Mouse (Mus musculus) small intestine, adult 2 months (tissue): ENCODE results near the gene Ublcp1. TPM values are rescaled to one million over a fixed set of nuclear protein-coding genes. Genes with fewer than 3 reads are reported as not detected.

ENCODE experiments used
- H3K27ac ChIP-seq: fragments of 200-500 bp; 2 replicates; pipeline ENCODE4 v1.5.1; 2012; ENCODE audit warnings: low read depth, low read length, control low read depth, inconsistent platforms; ENCODE audit not compliant: insufficient read depth
- H3K27me3 ChIP-seq: fragments of 200-500 bp; 2 replicates; pipeline ENCODE4 v1.6.1; 2012; ENCODE audit warnings: mild to moderate bottlenecking, moderate library complexity, low read length, inconsistent platforms; ENCODE audit not compliant: control insufficient read depth, insufficient read depth
- H3K36me3 ChIP-seq: fragments of 200-500 bp; 2 replicates; pipeline ENCODE4 v1.6.1; 2012; ENCODE audit warnings: mild to moderate bottlenecking, low read length, control low read depth, inconsistent platforms; ENCODE audit not compliant: control insufficient read depth, insufficient read depth
- H3K4me1 ChIP-seq: fragments of 200-500 bp; 2 replicates; pipeline ENCODE4 v1.6.1; 2012; ENCODE audit warnings: low read length, inconsistent platforms, mixed read lengths; ENCODE audit not compliant: control insufficient read depth, insufficient read depth, insufficient read length
- H3K4me3 ChIP-seq: fragments of 200-500 bp; 2 replicates; pipeline ENCODE4 v1.5.1; 2012; ENCODE audit warnings: low read depth, mild to moderate bottlenecking, control low read depth, inconsistent platforms, low read length, moderate library complexity
- CTCF ChIP-seq: fragments of 200-500 bp; IDR thresholded peaks from 2 replicates; pipeline ENCODE4 v1.5.1; 2012; ENCODE audit warnings: low read depth, mild to moderate bottlenecking, control low read depth, inconsistent platforms, low read length, moderate library complexity, mixed read lengths; ENCODE audit not compliant: insufficient replicate concordance, insufficient read length; ENCODE audit errors: extremely low read depth
- POLR2A ChIP-seq: fragments of 200-500 bp; IDR thresholded peaks from 2 replicates; pipeline ENCODE4 v1.6.1; 2012; ENCODE audit warnings: low read depth, mild to moderate bottlenecking, control low read depth, inconsistent platforms, low read length, moderate library complexity
- WGBS: fragments of 180-500 bp; shearing (Covaris S2); methylation state at CpG from one replicate; pipeline ENCODE4 v1.1.7; 2018; 5-methylcytosine and 5-hydroxymethylcytosine counted together
- polyA plus RNA-seq: library from polyadenylated mRNA; depleted of rRNA; stranded (reverse); fragments of >200 nt; gene quantifications from 2 replicates; pipeline ENCODE4 v1.2.3, GENCODE M21; 2012

Ublcp1 gene
- polyA plus RNA-seq, 1 experiment = 3.1 TPM

GRCm38 (mm10) chr11:44437786-44438185 is 32.5 kb downstream of the Ublcp1 start:
- no peak overlapping the region for H3K27ac ChIP-seq
- 89% methylated on average over 6 of the region's 6 CpGs for WGBS
- no peaks in the 10 kb centered on the region for H3K36me3 ChIP-seq

DNA sequence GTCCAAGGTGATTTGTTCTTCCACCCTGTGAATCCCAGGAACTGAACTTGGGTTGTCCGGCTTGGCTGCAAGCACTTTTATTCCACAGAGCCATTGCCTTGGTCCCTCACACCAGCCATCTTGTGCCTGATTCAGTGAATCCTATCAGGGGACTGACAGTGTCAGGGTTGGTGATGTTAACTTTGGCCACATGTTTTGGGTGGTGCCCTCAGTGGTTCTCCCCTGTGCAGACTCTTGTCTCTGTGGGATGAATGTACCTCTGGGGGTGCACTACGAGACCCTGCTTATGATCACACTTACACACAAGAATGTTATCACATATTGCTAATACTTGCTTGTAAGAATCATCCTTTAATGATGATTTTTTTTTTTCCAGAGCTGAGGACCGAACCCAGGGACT is 40.3 kb downstream of the Ublcp1 start:
- WGBS = 82% methylated on average over 3 of the region's 3 CpGs
- H3K4me1 ChIP-seq = no peaks in the 10 kb centered on the region
- H3K27me3 ChIP-seq = no peaks in the 10 kb centered on the region
- H3K4me3 ChIP-seq = no peak overlapping the region
- TF ChIP-seq POLR2A = no peak
- TF ChIP-seq CTCF = no peak
- no peak overlapping the region for H3K27ac ChIP-seq
- H3K36me3 ChIP-seq = no peaks in the 10 kb centered on the region

More at GRCm38 (mm10) chr11:44437786-44438185, 32.5 kb downstream of the Ublcp1 start:
- TF ChIP-seq CTCF = no peak
- H3K4me3 ChIP-seq = no peak overlapping the region
- no peaks in the 10 kb centered on the region for H3K4me1 ChIP-seq
- H3K27me3 ChIP-seq = no peaks in the 10 kb centered on the region; the same call in 1 of the 2 replicates

DNA sequence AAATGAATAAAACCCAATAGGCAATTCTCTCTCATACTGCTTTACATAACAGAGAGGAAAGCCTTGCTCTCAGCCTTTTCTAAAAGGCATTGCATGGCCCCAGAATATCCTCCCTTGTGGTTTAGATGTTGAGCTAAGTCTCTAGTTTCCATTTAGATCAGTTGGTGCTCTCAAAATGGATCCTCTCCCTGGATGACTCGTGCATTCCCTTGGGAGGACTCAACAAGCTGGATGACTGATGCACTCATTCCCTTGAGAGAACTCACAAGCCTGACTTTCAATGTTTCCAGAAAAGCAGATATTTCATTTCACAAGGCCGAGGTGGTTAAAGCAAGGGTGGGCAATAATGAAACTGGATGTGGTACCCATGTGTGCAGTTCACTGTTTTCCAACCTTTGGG is 42.3 kb downstream of the Ublcp1 start:
- Histone ChIP-seq H3K36me3 (no peaks in the 10 kb centered on the region), H3K27ac (no peak overlapping the region), H3K4me1 (no peaks in the 10 kb centered on the region), H3K4me3 (no peak overlapping the region), H3K27me3 (no peaks in the 10 kb centered on the region)
- WGBS = 74% methylated on average over 2 of the region's 2 CpGs
- TF ChIP-seq CTCF (no peak), POLR2A (no peak)

DNA sequence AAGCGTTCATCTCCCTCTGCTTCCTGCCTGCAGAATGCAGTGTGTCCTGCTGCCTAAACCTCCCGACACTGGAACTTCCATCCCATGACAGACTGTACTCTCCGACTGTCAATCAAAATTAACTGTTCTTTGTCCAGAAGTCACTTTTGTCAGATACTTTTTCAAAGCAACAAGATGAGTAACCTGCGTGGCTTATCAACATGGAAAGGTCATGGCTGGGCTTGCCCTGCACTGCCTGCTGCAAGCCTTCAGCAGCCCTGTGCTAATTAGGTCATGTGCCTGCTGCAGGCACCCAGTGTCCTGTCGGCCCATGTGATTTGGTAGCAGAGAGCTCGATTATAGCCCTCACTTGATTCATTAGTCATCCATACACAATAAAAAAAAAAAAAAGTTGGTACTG is 44.7 kb downstream of the Ublcp1 start:
- WGBS = 64% methylated on average over 6 of the region's 6 CpGs
- TF ChIP-seq CTCF (no peak), POLR2A (no peak)
- no peak overlapping the region for H3K27ac ChIP-seq
- no peaks in the 10 kb centered on the region for H3K4me1 ChIP-seq
- H3K36me3 ChIP-seq = no peaks in the 10 kb centered on the region
- H3K27me3 ChIP-seq = no peaks in the 10 kb centered on the region
- no peak overlapping the region for H3K4me3 ChIP-seq

DNA sequence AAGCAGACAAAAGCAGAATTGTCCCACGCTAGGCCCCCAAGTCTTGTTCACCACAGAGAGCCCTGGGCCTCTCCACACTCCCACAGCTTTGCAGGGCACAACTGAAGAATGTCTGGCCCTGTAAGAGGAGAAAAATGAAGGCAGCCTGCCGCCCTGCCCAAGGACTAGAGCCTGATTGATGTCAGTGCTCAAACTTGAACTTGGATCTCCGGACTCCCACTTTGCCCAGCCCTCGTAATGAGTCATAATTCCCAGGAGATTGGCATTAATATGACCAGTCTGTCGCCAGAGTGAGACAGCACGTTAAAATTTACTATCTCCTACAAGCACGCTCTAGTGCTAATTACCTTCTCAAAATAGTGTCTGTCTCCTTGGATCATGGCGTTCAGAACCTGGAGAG is 45.3 kb downstream of the Ublcp1 start:
- Histone ChIP-seq H3K4me3 (no peak overlapping the region), H3K27me3 (no peaks in the 10 kb centered on the region), H3K36me3 (no peaks in the 10 kb centered on the region), H3K4me1 (no peaks in the 10 kb centered on the region), H3K27ac (no peak overlapping the region)
- WGBS = 45% methylated on average over 8 of the region's 8 CpGs
- no peak for TF ChIP-seq POLR2A
- no peak for TF ChIP-seq CTCF

DNA sequence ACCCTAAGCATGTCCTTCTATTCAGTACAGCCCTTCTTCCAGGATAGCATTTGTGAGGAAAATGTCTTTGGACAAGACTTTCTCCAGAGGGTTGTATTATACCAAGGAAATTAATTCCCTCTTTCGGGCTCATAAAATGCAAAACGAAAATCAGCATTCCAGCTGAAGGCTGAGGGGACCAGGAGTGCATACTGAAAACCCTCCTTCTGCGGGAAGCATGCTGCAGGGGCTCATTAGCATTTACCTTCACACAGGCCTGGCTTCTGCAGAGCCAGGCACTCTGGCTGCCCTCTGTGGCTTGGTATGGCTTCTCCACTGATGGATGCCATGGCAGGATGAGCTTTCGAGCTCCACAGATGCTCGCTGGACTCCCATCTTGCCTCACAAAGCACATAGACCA is 46.3 kb downstream of the Ublcp1 start:
- no peak overlapping the region for H3K27ac ChIP-seq
- no peak overlapping the region for H3K4me3 ChIP-seq
- no peaks in the 10 kb centered on the region for H3K4me1 ChIP-seq
- TF ChIP-seq CTCF (no peak), POLR2A (no peak)
- H3K27me3 ChIP-seq = no peaks in the 10 kb centered on the region
- no peaks in the 10 kb centered on the region for H3K36me3 ChIP-seq
- WGBS = 73% methylated on average over 5 of the region's 5 CpGs

GRCm38 (mm10) chr11:44423261-44423660 is 47.0 kb downstream of the Ublcp1 start:
- WGBS = 58% methylated on average over 6 of the region's 6 CpGs
- Histone ChIP-seq H3K4me3 (no peak overlapping the region), H3K27ac (no peak overlapping the region), H3K27me3 (no peaks in the 10 kb centered on the region), H3K4me1 (no peaks in the 10 kb centered on the region), H3K36me3 (no peaks in the 10 kb centered on the region)
- TF ChIP-seq POLR2A (no peak), CTCF (no peak)
